Mouse (Mus musculus) embryonic fibroblast, embryonic 13.5 days (primary cell): ENCODE results near the gene Mlip. TPM values are rescaled to one million over a fixed set of nuclear protein-coding genes. Genes with fewer than 3 reads are reported as not detected.
A peak's percentile ranks its signal among the peaks of the same experiment; 100 is the strongest.
"Not testable (repeated sequence)": the region's sequence is repeated elsewhere in the genome, so short reads cannot be mapped to it uniquely, and the experiment has no call there.

Experiments
- H3K27ac ChIP-seq: 2 replicates; pipeline ENCODE4 v1.5.1; 2012; ENCODE audit warnings: low read length, control low read depth, inconsistent platforms; ENCODE audit not compliant: insufficient read depth
- H3K4me1 ChIP-seq: 2 replicates; pipeline ENCODE4 v1.6.1; 2011; ENCODE audit warnings: low read length; ENCODE audit not compliant: control insufficient read depth, insufficient read depth
- H3K4me3 ChIP-seq: 2 replicates; pipeline ENCODE4 v1.5.1; 2011; ENCODE audit warnings: mild to moderate bottlenecking, control low read depth, low read length; ENCODE audit not compliant: insufficient read depth
- CTCF ChIP-seq: IDR thresholded peaks from 2 replicates; pipeline ENCODE4 v1.5.1; 2011; ENCODE audit warnings: mild to moderate bottlenecking, control low read depth, low read length, moderate library complexity, borderline replicate concordance; ENCODE audit not compliant: insufficient read depth
- POLR2A ChIP-seq: IDR thresholded peaks from 2 replicates; pipeline ENCODE4 v1.6.1; 2011; ENCODE audit warnings: low read depth, mild to moderate bottlenecking, control low read depth, low read length, moderate library complexity
- polyA plus RNA-seq: library from polyadenylated mRNA; stranded (reverse); fragments of >200 nt; gene quantifications from 2 replicates; pipeline ENCODE4 v1.2.4, GENCODE M21; 2011; ENCODE audit warnings: low read depth; ENCODE audit not compliant: missing spikeins, insufficient read length

Gene Mlip
- polyA plus RNA-seq, 1 experiment, result 0.90 TPM

DNA sequence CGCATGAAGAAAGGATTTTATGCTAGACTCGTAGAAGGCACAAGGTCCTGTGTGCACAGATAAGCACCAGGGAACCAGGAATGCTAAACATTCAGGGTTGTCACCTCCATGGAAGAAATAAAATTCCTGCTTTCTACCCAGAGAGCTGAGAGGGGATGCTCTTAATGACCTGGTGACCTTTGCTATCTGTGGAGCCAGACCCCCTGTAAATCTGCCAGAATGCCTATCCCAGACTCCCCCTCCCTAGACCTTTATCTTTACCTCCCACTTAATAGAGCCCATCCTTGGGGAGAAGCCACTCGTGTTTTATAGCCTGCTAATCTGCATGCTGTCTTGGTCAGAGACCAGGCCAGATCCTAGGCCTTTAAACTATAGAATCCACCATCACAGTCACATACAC lies 29.7 kb upstream of the Mlip start:
- Histone ChIP-seq H3K4me3 (no peak overlapping the region), H3K27ac (no peak overlapping the region), H3K4me1 (no peaks in the 10 kb centered on the region)
- TF ChIP-seq POLR2A, result no peak
- TF ChIP-seq CTCF, result no peak

DNA sequence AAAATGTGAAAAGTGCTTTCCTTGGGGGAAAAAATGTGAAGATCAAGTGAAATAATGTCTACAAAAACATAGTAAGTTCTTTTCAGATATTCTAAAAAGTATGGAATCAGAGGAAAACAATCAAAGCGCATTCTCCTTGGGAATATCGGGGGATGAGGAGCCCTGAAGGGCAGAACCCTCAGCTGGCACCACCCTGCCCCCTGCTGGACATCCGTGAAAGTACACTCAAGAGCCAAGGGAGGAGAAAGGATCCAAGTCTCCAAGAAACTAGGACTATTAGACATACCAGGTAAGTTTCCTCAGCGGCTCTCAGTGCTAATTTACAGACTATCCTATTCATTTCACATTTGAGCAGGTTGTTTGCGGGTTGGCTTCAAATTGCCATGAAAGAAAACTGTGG lies 28.8 kb upstream of the Mlip start:
- TF ChIP-seq POLR2A (no peak), CTCF (peak; percentile 72)

GRCm38 (mm10) chr9:77379625-77380024 lies 26.9 kb upstream of the Mlip start:
- TF ChIP-seq CTCF, result peak; percentile 61
- TF ChIP-seq POLR2A, result no peak
- H3K4me3 ChIP-seq, result no peak overlapping the region
- no peak overlapping the region for H3K27ac ChIP-seq
- no peaks in the 10 kb centered on the region for H3K4me1 ChIP-seq

More for the DNA sequence above, 28.8 kb upstream of the Mlip start:
- Histone ChIP-seq H3K4me3 (no peak overlapping the region), H3K4me1 (no peaks in the 10 kb centered on the region), H3K27ac (no peak overlapping the region)

- Histone ChIP-seq H3K27ac (no peak overlapping the region), H3K4me3 (no peak overlapping the region), H3K4me1 (no peaks in the 10 kb centered on the region)
- no peak for TF ChIP-seq POLR2A
- no peak for TF ChIP-seq CTCF
These were observed 24.9 kb upstream of the Mlip start for GRCm38 (mm10) chr9:77377696-77378095.

DNA sequence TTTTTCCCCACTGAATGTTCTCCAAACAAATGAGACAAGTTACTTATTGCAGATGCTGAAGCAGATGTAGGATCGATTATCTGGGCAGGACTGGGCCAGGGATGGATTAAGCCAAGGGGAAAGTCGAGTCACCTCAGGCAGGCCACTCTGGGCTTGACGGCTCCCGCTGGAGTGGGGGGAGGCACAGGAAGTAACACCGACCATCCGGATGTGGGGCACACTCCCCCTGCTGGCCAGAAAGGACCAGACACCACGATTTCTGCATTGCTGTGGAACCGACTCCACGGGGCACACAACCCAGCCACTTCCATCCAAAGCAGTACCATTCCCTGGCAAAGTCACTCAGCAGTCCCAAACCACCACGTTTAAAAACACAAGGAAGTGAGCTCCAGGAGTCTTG lies 24.3 kb upstream of the Mlip start:
- TF ChIP-seq CTCF, result peak; percentile 41; the same call in 1 of the 2 replicates
- no peak for TF ChIP-seq POLR2A

GRCm38 (mm10) chr9:77376561-77376960 lies 23.8 kb upstream of the Mlip start:
- H3K27ac ChIP-seq, result no peak overlapping the region
- TF ChIP-seq POLR2A (no peak), CTCF (no peak)
- H3K4me3 ChIP-seq, result no peak overlapping the region
- H3K4me1 ChIP-seq, result no peaks in the 10 kb centered on the region

More for the DNA sequence above, 24.3 kb upstream of the Mlip start:
- Histone ChIP-seq H3K27ac (no peak overlapping the region), H3K4me3 (no peak overlapping the region), H3K4me1 (no peaks in the 10 kb centered on the region)

DNA sequence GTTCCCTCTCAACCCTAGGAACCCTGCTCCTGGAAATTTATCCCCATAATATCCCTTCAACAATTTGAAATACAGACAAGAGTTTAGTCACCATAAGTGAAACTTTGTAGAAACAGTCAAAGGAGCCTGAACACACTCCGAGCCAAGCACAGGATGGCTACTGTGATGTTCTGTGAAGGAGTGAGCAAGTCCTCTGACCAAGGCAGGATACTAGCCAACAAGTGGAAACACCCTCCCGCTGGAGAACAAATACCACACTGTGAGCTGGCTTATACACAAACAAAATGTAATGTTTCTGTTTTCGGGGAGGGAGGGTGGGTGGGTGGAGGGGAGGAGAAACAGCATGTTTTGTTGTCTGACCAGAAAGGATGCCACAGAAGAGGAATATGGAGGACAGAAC lies 17.9 kb upstream of the Mlip start:
- no peak for TF ChIP-seq CTCF
- no peak for TF ChIP-seq POLR2A
- no peaks in the 10 kb centered on the region for H3K4me1 ChIP-seq

DNA sequence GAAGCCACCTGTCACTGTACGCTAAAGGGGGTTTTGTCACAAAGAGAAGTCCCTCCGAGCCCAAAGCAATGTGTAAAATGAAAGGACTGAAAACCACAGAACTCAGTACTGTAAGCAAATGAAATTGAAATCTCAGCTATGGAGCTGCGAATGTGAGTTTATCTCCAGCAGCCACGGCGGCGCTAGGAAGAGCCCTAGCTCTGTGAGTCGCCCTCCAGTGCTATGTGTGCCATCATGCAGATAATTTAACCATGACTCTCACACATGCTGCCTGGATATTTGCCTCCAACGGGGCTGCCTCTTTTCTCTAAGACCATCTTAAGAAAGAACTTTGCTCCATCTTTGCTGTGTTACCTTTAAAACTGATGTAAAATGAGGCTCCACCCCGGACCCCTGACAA lies 16.5 kb upstream of the Mlip start:
- Histone ChIP-seq H3K4me1 (no peaks in the 10 kb centered on the region), H3K27ac (no peak overlapping the region), H3K4me3 (no peak overlapping the region)
- no peak for TF ChIP-seq CTCF
- TF ChIP-seq POLR2A, result no peak

More for the DNA sequence above, 17.9 kb upstream of the Mlip start:
- Histone ChIP-seq H3K27ac (no peak overlapping the region), H3K4me3 (no peak overlapping the region)

- H3K27ac ChIP-seq, H3K4me1 ChIP-seq, H3K4me3 ChIP-seq: not testable (repeated sequence)
These were observed 11.9 kb upstream of the Mlip start for GRCm38 (mm10) chr9:77364681-77365080.

DNA sequence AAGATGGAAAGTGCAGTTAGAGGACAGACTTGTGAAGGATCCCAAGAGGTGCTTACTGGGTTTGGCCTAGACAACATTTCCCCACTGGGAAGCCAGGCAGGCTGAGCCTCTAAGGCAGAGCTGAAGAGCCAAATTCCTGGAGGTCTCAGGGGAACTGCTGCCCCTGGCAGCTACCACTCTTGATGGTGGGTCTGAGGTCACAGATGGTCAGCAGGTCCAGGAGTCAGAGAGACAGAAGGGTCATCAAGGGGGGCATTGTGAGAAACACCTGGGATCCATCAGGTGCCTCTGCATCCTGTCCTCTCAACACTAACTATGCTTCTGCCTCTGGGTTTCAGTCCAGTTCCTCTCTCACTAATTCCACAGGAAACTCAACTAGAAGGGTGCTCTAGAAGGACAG lies 10.1 kb upstream of the Mlip start:
- TF ChIP-seq POLR2A (no peak), CTCF (no peak)
- H3K27ac ChIP-seq, result no peak overlapping the region
- no peaks in the 10 kb centered on the region for H3K4me1 ChIP-seq

GRCm38 (mm10) chr9:77360654-77361053 lies 7.9 kb upstream of the Mlip start:
- H3K27ac ChIP-seq, result no peak overlapping the region
- no peak overlapping the region for H3K4me3 ChIP-seq
- H3K4me1 ChIP-seq, result no peaks in the 10 kb centered on the region
- TF ChIP-seq POLR2A (no peak), CTCF (no peak)

More for the DNA sequence above, 10.1 kb upstream of the Mlip start:
- H3K4me3 ChIP-seq, result no peak overlapping the region
